Mouse (Mus musculus) kidney, adult 2 months (tissue): ENCODE results near the gene Jup. TPM values are rescaled to one million over a fixed set of nuclear protein-coding genes. Genes with fewer than 3 reads are reported as not detected.

Source experiments
- DNase-seq: peaks from one replicate; pipeline ENCODE4 v3.0.0; 2021
- H3K27ac ChIP-seq: fragments of 200-500 bp; 2 replicates; pipeline ENCODE4 v1.5.1; 2012; ENCODE audit warnings: low read depth, low read length, control low read depth, inconsistent platforms; ENCODE audit not compliant: insufficient read depth
- H3K27me3 ChIP-seq: fragments of 200-500 bp; replicated peaks from 2 replicates; pipeline ENCODE4 v1.6.1; 2012; ENCODE audit warnings: mild to moderate bottlenecking, moderate library complexity, low read length, inconsistent platforms; ENCODE audit not compliant: control insufficient read depth, insufficient read depth
- H3K36me3 ChIP-seq: fragments of 200-500 bp; 2 replicates; pipeline ENCODE4 v1.6.1; 2012; ENCODE audit warnings: mild to moderate bottlenecking, moderate library complexity, low read length, inconsistent platforms; ENCODE audit not compliant: control insufficient read depth, insufficient read depth
- H3K4me1 ChIP-seq: fragments of 200-500 bp; 2 replicates; pipeline ENCODE4 v1.6.1; 2011; ENCODE audit warnings: low read length; ENCODE audit not compliant: control insufficient read depth, insufficient read depth
- H3K4me3 ChIP-seq: fragments of 200-500 bp; 2 replicates; pipeline ENCODE4 v1.5.1; 2011; ENCODE audit warnings: mild to moderate bottlenecking, low read depth, low read length, control low read depth; ENCODE audit not compliant: insufficient read depth
- CTCF ChIP-seq: fragments of 200-500 bp; conservative IDR thresholded peaks from 2 replicates; pipeline ENCODE4 v1.5.1; 2011; ENCODE audit warnings: low read depth, mild to moderate bottlenecking, control low read depth, low read length, moderate library complexity, mixed read lengths; ENCODE audit not compliant: insufficient read depth, insufficient read length
- POLR2A ChIP-seq: fragments of 200-500 bp; IDR thresholded peaks from one replicate; pipeline ENCODE4 v1.6.1; 2011; ENCODE audit warnings: low read depth, low read length, control low read depth
- WGBS: fragments of 180-500 bp; shearing (Covaris S2); methylation state at CpG from one replicate; pipeline ENCODE4 v1.1.7; 2018; 5-methylcytosine and 5-hydroxymethylcytosine counted together
- polyA plus RNA-seq: library from polyadenylated mRNA; depleted of rRNA; stranded (reverse); fragments of >200 nt; gene quantifications from 2 replicates; pipeline ENCODE4 v1.2.3, GENCODE M21; 2012

The Jup gene
- polyA plus RNA-seq, 1 experiment = 220 TPM

- no peak for TF ChIP-seq CTCF
- no peak for TF ChIP-seq POLR2A
- peaks cover 17% of the 10 kb centered on the region for H3K4me1 ChIP-seq
- H3K27ac ChIP-seq = no peak overlapping the region
- H3K4me3 ChIP-seq = no peak overlapping the region
- no peaks in the 10 kb centered on the region for H3K27me3 ChIP-seq
- no peaks in the 10 kb centered on the region for H3K36me3 ChIP-seq
- 74% methylated on average over 12 of the region's 12 CpGs for WGBS
- DNase-seq = no peak
Observed at GRCm38 (mm10) chr11:100399727-100400538, 2.4 kb upstream of the Jup start.

GRCm38 (mm10) chr11:100399320-100399719, 1.8 kb upstream of the Jup start:
- no peak overlapping the region for H3K27ac ChIP-seq
- WGBS = 67% methylated on average over 9 of the region's 9 CpGs
- H3K27me3 ChIP-seq = no peaks in the 10 kb centered on the region
- peak; percentile 48 for DNase-seq
- peaks cover 23% of the 10 kb centered on the region for H3K4me1 ChIP-seq
- TF ChIP-seq POLR2A (no peak), CTCF (no peak)
- H3K4me3 ChIP-seq = no peak overlapping the region
- no peaks in the 10 kb centered on the region for H3K36me3 ChIP-seq

GRCm38 (mm10) chr11:100398517-100398916, 954 bp upstream of the Jup start:
- no peaks in the 10 kb centered on the region for H3K36me3 ChIP-seq
- H3K4me3 ChIP-seq = no peak overlapping the region
- H3K27me3 ChIP-seq = no peaks in the 10 kb centered on the region
- H3K4me1 ChIP-seq = peaks cover 30% of the 10 kb centered on the region
- no peak overlapping the region for H3K27ac ChIP-seq
- WGBS = 90% methylated on average over 7 of the region's 7 CpGs
- TF ChIP-seq CTCF (no peak), POLR2A (no peak)
- no peak for DNase-seq

- Histone ChIP-seq H3K4me3 (peak overlapping the region; percentile 86), H3K27ac (peak overlapping the region; percentile 95), H3K36me3 (no peaks in the 10 kb centered on the region), H3K4me1 (peaks cover 35% of the 10 kb centered on the region), H3K27me3 (no peaks in the 10 kb centered on the region)
- DNase-seq = peak; percentile 83
- WGBS = 1% methylated on average over 42 of the region's 42 CpGs
- TF ChIP-seq POLR2A (no peak), CTCF (no peak)
Observed at GRCm38 (mm10) chr11:100396886-100397599, 520 bp downstream of the Jup start.

GRCm38 (mm10) chr11:100395861-100396631, 1.5 kb downstream of the Jup start:
- 7% methylated on average over 17 of the region's 17 CpGs for WGBS
- peak; percentile 72 for DNase-seq
- Histone ChIP-seq H3K27me3 (no peaks in the 10 kb centered on the region), H3K4me3 (peak overlapping the region; percentile 86), H3K27ac (peak overlapping the region; percentile 95), H3K36me3 (no peaks in the 10 kb centered on the region), H3K4me1 (peaks cover 39% of the 10 kb centered on the region)
- no peak for TF ChIP-seq CTCF
- no peak for TF ChIP-seq POLR2A

GRCm38 (mm10) chr11:100395200-100395599, 2.4 kb downstream of the Jup start:
- DNase-seq = peak; percentile 98
- Histone ChIP-seq H3K27me3 (no peaks in the 10 kb centered on the region), H3K4me1 (peaks cover 47% of the 10 kb centered on the region), H3K4me3 (peak overlapping the region; percentile 86), H3K27ac (peak overlapping the region; percentile 95), H3K36me3 (no peaks in the 10 kb centered on the region)
- TF ChIP-seq CTCF = no peak
- TF ChIP-seq POLR2A = no peak
- WGBS = under 1% methylated on average over 11 of the region's 11 CpGs
